Mouse (Mus musculus) intestine, embryonic 16.5 days (tissue): ENCODE measurements around the gene Synm. TPM values are rescaled to one million over a fixed set of nuclear protein-coding genes. Genes with fewer than 3 reads are reported as not detected.

ENCODE experiments used
- ATAC-seq: fragments of 200-750 bp; cut with Nextera tagmentation; 2 replicates; pipeline ENCODE4 v1.8.0; 2017; ENCODE audit warnings: moderate TSS enrichment, moderate library complexity
- H3K27ac ChIP-seq: fragments of 300-500 bp; sonication (generic); 2 replicates; pipeline ENCODE4 v1.5.1; 2014; ENCODE audit warnings: mild to moderate bottlenecking, low read length
- H3K27me3 ChIP-seq: fragments of 300-500 bp; sonication (generic); replicated peaks from 2 replicates; pipeline ENCODE4 v1.6.1; 2014; ENCODE audit warnings: low read length, control low read depth, mixed read lengths; ENCODE audit not compliant: control insufficient read depth, insufficient read depth
- H3K36me3 ChIP-seq: fragments of 300-500 bp; sonication (generic); 2 replicates; pipeline ENCODE4 v1.6.1; 2014; ENCODE audit warnings: low read length, control low read depth; ENCODE audit not compliant: control insufficient read depth, insufficient read depth
- H3K4me1 ChIP-seq: fragments of 300-500 bp; sonication (generic); 2 replicates; pipeline ENCODE4 v1.6.1; 2014; ENCODE audit warnings: low read length, control low read depth, mixed read lengths; ENCODE audit not compliant: control insufficient read depth, insufficient read depth
- H3K4me2 ChIP-seq: fragments of 300-500 bp; sonication (generic); 2 replicates; pipeline ENCODE4 v1.6.1; 2014; ENCODE audit warnings: low read depth, low read length, control low read depth
- H3K4me3 ChIP-seq: fragments of 300-500 bp; sonication (generic); 2 replicates; pipeline ENCODE4 v1.5.1; 2014; ENCODE audit warnings: mild to moderate bottlenecking, low read length
- H3K9ac ChIP-seq: fragments of 300-500 bp; sonication (generic); 2 replicates; pipeline ENCODE4 v1.6.1; 2014; ENCODE audit warnings: low read depth, low read length
- H3K9me3 ChIP-seq: fragments of 300-500 bp; sonication (generic); 2 replicates; pipeline ENCODE4 v1.6.1; 2016; ENCODE audit warnings: low read length, control low read depth; ENCODE audit not compliant: control insufficient read depth
- WGBS: fragments of 180-500 bp; shearing (Covaris S2); extraction: QIAGEN DNeasy Blood & Tissue Kit; methylation state at CpG from one replicate; pipeline ENCODE4 v1.1.7; 2014; 5-methylcytosine and 5-hydroxymethylcytosine counted together
- polyA plus RNA-seq: library from polyadenylated mRNA; unstranded; fragments of >200 nt; fragmentation: Nextera tagmentation; extraction: Ambion mirVana; gene quantifications from 2 replicates; pipeline ENCODE4 v1.2.1, GENCODE M21; 2015

The Synm gene
- polyA plus RNA-seq, 1 experiment from 2014 or later: 4.5 TPM

DNA sequence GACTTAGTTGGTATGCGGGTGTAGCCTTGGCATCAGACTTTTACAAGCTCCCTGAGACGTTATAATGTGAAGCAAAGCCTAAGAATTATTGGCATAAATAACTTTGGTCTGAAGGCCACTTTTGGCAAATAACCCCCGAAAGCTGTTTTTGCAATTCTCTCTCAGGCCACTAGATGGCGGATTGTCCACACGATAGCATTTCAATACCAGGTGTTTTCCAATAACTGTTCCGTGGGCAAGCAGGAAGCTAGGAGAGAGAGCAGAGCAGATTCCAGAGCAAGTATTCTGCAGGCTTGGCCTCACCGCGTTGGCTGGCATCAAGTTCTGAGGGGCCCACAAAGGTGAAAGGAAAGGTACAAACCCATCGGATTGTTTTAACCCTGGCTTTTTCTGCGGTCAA is 29.2 kb upstream of the Synm start:
- no peaks in the 10 kb centered on the region for H3K9me3 ChIP-seq
- WGBS: 13% methylated on average over 10 of the region's 10 CpGs
- no peak overlapping the region for H3K9ac ChIP-seq
- no peaks in the 10 kb centered on the region for H3K4me1 ChIP-seq
- H3K27ac ChIP-seq: no peak overlapping the region
- H3K4me2 ChIP-seq: no peak overlapping the region
- H3K36me3 ChIP-seq: no peaks in the 10 kb centered on the region
- peak; percentile 52; the same call in 1 of the 2 replicates for ATAC-seq
- no peaks in the 10 kb centered on the region for H3K27me3 ChIP-seq
- H3K4me3 ChIP-seq: no peak overlapping the region

DNA sequence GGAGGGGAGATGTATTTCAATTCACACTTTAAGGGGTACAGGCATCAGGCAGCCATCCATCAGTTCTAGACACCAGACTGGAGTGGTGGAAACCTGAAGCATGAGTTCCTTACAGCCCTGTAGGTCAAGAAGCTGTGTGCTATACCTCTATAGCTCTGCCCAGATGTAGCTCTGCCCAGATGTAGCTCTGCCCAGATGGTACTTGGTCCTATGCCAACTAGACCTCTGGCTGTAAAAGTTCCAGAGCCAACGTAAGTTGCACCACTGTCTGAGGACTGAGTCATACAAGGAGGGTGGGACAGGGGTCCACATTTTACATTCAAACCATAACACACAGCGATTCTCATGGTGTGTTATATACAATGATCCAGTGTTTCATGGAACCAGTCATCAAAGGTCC is 28.3 kb upstream of the Synm start:
- no peaks in the 10 kb centered on the region for H3K4me1 ChIP-seq
- H3K36me3 ChIP-seq: no peaks in the 10 kb centered on the region
- 58% methylated on average over 2 of the region's 2 CpGs for WGBS
- no peaks in the 10 kb centered on the region for H3K9me3 ChIP-seq
- no peak for ATAC-seq
- H3K4me3 ChIP-seq: no peak overlapping the region
- H3K9ac ChIP-seq: no peak overlapping the region
- no peaks in the 10 kb centered on the region for H3K27me3 ChIP-seq
- no peak overlapping the region for H3K27ac ChIP-seq
- no peak overlapping the region for H3K4me2 ChIP-seq

DNA sequence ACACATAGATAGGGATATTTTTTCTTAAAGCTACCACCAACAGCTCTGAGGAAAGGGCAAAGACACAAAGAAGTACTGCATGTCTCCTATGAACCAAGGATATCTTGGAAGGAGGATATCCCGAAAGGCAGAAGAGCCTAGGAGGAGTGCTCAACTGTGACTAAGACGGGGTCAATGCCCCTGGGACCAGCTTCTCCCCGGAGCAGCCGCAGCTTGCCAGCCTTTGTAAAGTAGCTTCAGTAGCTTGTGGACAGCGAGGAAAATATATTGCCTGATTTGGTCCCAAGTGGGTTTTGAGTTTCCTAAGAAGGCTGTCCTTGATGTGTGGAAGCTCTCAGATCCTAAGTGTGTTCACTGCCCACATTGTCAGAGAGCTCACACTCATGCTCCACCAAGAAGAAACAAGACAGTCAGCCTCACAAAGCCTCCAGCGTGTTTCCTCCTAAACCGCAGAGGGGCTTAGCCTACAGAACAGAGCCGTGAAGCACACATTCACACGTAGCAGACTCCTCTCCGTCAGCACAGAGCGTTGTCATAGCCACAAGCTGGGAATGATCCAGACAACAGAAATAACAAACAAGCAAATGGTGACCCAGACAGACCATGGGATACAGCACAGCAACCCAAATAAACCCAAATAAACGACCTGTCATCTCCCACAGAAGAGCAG is 17.2 kb upstream of the Synm start:
- 54% methylated on average over 12 of the region's 12 CpGs for WGBS
- Histone ChIP-seq H3K4me1 (peaks cover 5% of the 10 kb centered on the region; the same call in 1 of the 2 replicates), H3K4me2 (0 out of 2 replicates have a peak overlapping the region, but pooled peaks have one; percentile 6), H3K4me3 (no peak overlapping the region), H3K9me3 (no peaks in the 10 kb centered on the region), H3K36me3 (no peaks in the 10 kb centered on the region), H3K27me3 (no peaks in the 10 kb centered on the region), H3K9ac (no peak overlapping the region), H3K27ac (no peak overlapping the region)
- ATAC-seq: no peak

DNA sequence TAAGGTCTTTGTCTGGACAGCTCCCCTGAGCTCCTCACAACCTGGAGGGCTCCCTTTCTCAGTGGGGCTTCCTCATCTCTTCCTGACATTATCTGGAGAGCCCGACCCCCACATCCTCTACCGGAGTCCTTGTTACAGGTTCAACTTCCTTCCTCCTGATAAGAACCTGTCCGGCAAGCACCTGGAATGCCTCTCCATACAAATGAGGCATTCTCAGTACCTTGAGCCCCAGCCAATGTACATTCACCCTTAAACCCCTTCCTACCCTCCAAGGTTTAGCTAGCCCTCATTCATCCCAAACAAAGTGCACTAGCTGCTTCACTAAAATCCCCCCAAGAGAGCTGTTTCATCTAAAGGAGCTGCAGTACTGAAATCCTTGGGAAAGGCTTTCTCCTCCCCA is 16.1 kb upstream of the Synm start:
- Histone ChIP-seq H3K4me1 (peaks cover 5% of the 10 kb centered on the region; the same call in 1 of the 2 replicates), H3K9ac (no peak overlapping the region), H3K4me2 (no peak overlapping the region), H3K27me3 (no peaks in the 10 kb centered on the region), H3K27ac (no peak overlapping the region), H3K4me3 (no peak overlapping the region), H3K9me3 (no peaks in the 10 kb centered on the region), H3K36me3 (no peaks in the 10 kb centered on the region)
- ATAC-seq: no peak
- 53% methylated on average over 3 of the region's 3 CpGs for WGBS

DNA sequence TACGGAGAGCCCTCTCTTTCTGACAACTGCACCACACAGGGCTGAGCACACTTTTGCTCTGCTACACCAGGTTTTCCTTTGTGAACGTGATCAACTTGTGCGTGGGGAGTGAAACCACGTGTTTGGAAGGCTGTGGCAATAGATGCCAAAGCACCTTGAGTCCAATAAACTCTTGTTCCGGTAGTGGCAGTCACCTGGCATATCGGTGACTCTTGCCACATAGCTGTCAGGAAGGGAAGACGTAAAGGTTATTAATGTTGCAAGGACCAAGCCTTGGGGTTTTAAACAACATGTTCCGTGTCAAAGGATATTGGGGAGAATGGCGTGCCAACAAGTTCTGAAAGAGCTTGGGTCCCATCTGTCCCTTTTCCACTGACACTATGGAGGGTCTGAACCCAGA is 12.7 kb upstream of the Synm start:
- Histone ChIP-seq H3K27ac (no peak overlapping the region), H3K36me3 (no peaks in the 10 kb centered on the region), H3K27me3 (no peaks in the 10 kb centered on the region), H3K4me3 (no peak overlapping the region), H3K9me3 (no peaks in the 10 kb centered on the region), H3K9ac (no peak overlapping the region), H3K4me1 (peaks cover 5% of the 10 kb centered on the region; the same call in 1 of the 2 replicates), H3K4me2 (no peak overlapping the region)
- ATAC-seq: no peak
- WGBS: 85% methylated on average over 9 of the region's 9 CpGs

DNA sequence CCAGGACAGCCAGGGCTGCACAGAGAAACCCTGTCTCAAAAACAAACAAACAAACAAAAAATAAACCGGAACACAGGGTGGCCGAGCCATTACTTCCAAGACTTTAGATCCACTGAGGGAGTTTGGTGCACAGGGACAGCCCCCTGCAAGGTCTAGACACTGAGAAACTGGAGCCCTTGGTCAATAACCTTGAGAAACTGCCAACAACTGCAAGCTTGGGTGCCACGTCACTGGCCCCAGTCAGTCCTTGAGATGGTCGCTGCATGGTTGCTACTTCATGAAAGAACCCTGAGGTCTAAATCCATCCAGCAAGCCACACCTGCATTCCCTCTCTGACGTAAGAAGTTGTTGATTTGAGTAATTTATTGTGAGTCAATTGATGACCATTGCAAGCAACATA is 9.9 kb upstream of the Synm start:
- 88% methylated on average over 5 of the region's 5 CpGs for WGBS
- H3K9me3 ChIP-seq: no peaks in the 10 kb centered on the region
- H3K4me3 ChIP-seq: no peak overlapping the region
- no peak overlapping the region for H3K27ac ChIP-seq
- no peaks in the 10 kb centered on the region for H3K36me3 ChIP-seq
- H3K9ac ChIP-seq: no peak overlapping the region
- H3K4me2 ChIP-seq: no peak overlapping the region
- no peaks in the 10 kb centered on the region for H3K27me3 ChIP-seq
- H3K4me1 ChIP-seq: no peaks in the 10 kb centered on the region
- no peak for ATAC-seq

DNA sequence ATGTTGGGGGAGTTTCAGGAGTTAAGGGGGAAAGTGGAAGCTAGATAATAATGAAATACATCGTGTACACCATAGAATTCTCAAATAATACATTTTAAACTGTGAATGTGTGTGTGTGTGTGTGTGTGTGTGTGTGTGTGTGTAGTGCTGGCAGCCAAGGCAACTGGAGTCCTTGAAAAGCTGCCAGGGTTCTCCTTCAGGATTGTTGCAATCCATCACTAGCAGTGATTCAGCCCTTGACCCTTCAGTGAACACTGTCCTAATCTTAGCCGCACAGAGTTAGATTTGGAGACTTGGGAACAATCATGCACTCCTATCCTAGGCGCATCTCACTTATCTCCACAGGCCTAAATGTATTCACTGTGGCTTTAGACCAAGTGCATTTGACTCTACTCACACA is 8.6 kb upstream of the Synm start:
- H3K36me3 ChIP-seq: no peaks in the 10 kb centered on the region
- no peaks in the 10 kb centered on the region for H3K9me3 ChIP-seq
- 70% methylated on average over 3 of the region's 3 CpGs for WGBS
- H3K9ac ChIP-seq: no peak overlapping the region
- H3K4me3 ChIP-seq: no peak overlapping the region
- no peak overlapping the region for H3K4me2 ChIP-seq
- ATAC-seq: no peak
- H3K4me1 ChIP-seq: no peaks in the 10 kb centered on the region
- no peak overlapping the region for H3K27ac ChIP-seq
- H3K27me3 ChIP-seq: no peaks in the 10 kb centered on the region

DNA sequence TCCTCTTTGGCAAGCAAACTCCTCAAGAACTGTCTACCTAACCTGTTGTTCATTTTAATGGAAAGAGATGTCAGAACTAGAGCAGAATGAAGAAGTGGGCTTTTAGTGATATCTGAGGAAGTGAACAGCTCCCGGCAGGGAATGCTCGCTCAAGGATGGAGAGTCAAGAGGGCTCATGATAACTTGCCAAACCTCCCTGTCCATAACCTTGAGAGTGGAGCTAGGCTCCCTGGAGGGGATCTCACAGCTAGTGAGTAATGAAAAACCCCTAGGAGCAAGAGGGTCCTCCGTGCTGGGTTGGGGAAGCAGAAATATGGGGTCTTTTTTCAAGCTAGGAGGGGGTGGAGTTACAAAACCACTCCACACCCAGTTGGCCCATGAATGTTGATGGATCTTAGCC is 4.1 kb upstream of the Synm start:
- WGBS: 63% methylated on average over 3 of the region's 3 CpGs
- H3K27me3 ChIP-seq: peaks cover 8% of the 10 kb centered on the region

DNA sequence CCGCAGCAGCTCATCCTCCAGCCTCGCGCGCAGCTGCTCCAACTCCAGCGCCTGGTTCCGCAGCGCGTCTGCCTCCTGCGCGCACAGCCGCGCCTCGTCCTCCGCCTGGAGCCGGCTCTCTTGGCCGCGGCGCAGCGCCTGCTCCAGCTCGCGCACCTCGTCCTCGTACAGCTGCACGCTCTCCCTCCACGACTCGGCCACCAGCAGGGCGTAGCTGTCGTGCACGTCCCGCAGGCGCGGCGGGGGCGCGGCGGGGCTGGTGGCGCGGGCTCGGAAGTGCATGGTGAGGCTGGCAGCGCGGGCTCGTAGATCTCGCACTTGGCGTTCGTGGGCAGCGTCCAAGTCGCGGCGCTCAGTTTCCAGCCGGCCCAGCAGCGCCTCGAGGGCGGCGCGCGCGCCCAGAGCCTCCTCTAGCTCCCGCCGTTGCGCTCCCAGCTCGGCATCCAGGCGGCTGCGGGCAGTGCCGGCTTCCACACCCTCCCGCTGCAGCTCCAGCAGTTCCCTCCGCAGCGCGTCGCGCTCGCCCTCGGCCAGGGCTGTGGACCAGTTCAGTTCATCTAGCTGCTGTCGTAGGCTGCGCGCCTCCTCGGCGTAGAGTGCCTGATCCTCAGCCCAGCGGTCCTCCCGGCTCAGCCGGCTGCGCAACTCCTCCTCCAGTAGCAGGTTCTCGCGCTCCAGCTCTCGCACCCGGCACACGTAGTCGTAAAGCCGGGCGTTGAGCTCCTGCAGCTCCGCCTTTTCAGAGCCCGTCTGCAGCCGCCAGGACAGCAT is 499 bp downstream of the Synm start:
- H3K4me3 ChIP-seq: peak overlapping the region; percentile 64
- peak; percentile 85 for ATAC-seq
- peak overlapping the region; percentile 100 for H3K4me2 ChIP-seq
- peaks cover 10% of the 10 kb centered on the region for H3K4me1 ChIP-seq
- H3K9ac ChIP-seq: peak overlapping the region; percentile 67
- WGBS: under 1% methylated on average over 92 of the region's 92 CpGs
- H3K27me3 ChIP-seq: peaks cover 11% of the 10 kb centered on the region
- H3K36me3 ChIP-seq: no peaks in the 10 kb centered on the region
- peak overlapping the region; percentile 57 for H3K27ac ChIP-seq
- no peaks in the 10 kb centered on the region for H3K9me3 ChIP-seq

More for the DNA sequence above, 4.1 kb upstream of the Synm start:
- no peaks in the 10 kb centered on the region for H3K9me3 ChIP-seq
- H3K9ac ChIP-seq: no peak overlapping the region
- H3K36me3 ChIP-seq: no peaks in the 10 kb centered on the region
- no peak overlapping the region for H3K4me2 ChIP-seq
- no peak for ATAC-seq
- H3K27ac ChIP-seq: no peak overlapping the region
- no peak overlapping the region for H3K4me3 ChIP-seq
- H3K4me1 ChIP-seq: peaks cover 7% of the 10 kb centered on the region
